Mouse (Mus musculus) T-helper 1 cell (primary cell): ENCODE data around the gene Rhno1.
"Not testable (repeated sequence)": the region's sequence is repeated elsewhere in the genome, so short reads cannot be mapped to it uniquely, and the experiment has no call there.

ENCODE experiments used
- in situ Hi-C: fragments of 300-600 bp; cut with MboI, MseI; formaldehyde crosslinking; loops from one replicate; pipeline ENCODE4 v1.15.1; 2025; ENCODE audit warnings: high pct_unique_total_duplicates

The Rhno1 gene

GRCm38 (mm10) chr6:128362381-128363006, at the start of gene Rhno1, which contains the start of gene Foxm1:
Gene Rhno1, minus strand, starts transcription at chr6:128362911.
Gene Foxm1, plus strand, starts transcription at chr6:128362967.
- in situ Hi-C loops, result no loop called here

- in situ Hi-C loops, result no loop called here
Observed at GRCm38 (mm10) chr6:128411115-128411514, 48.4 kb upstream of the Rhno1 start.

- in situ Hi-C loops, result no loop called here
Observed at GRCm38 (mm10) chr6:128410305-128410704, 47.6 kb upstream of the Rhno1 start.

GRCm38 (mm10) chr6:128408544-128409125, 45.9 kb upstream of the Rhno1 start:
- in situ Hi-C loops, result loop anchor here (5.0 kb wide), 1 partner anchor 81 kb away; no protein-coding TSS in a partner anchor

GRCm38 (mm10) chr6:128404708-128405107, 42.0 kb upstream of the Rhno1 start:
- in situ Hi-C loops, result loop anchor here (5.0 kb wide), 1 partner anchor 77 kb away; no protein-coding TSS in a partner anchor

GRCm38 (mm10) chr6:128399421-128400185, 36.9 kb upstream of the Rhno1 start:
- in situ Hi-C loops, result no loop called here

GRCm38 (mm10) chr6:128398996-128399395, 36.3 kb upstream of the Rhno1 start, which contains the start of gene Nrip2:
Gene Nrip2, plus strand, starts transcription at chr6:128399296.
- in situ Hi-C loops, result no loop called here

GRCm38 (mm10) chr6:128397574-128398261, 35.0 kb upstream of the Rhno1 start:
- in situ Hi-C loops, result no loop called here

- in situ Hi-C loops, result no loop called here
Observed at GRCm38 (mm10) chr6:128390683-128391082, 28.0 kb upstream of the Rhno1 start.

- in situ Hi-C loops, result no loop called here
Observed at GRCm38 (mm10) chr6:128389185-128389584, 26.5 kb upstream of the Rhno1 start.

- in situ Hi-C loops, result no loop called here
Observed at GRCm38 (mm10) chr6:128385026-128385425, 22.3 kb upstream of the Rhno1 start.

- in situ Hi-C loops, result no loop called here
Observed at GRCm38 (mm10) chr6:128383752-128384151, 21.0 kb upstream of the Rhno1 start.

- in situ Hi-C loops, result no loop called here
Observed at GRCm38 (mm10) chr6:128381254-128381653, 18.5 kb upstream of the Rhno1 start.

GRCm38 (mm10) chr6:128380594-128381167, 18.0 kb upstream of the Rhno1 start:
- in situ Hi-C loops, result not testable (repeated sequence)

- in situ Hi-C loops, result loop anchor here (10.0 kb wide), 1 partner anchor 1105 kb away; no protein-coding TSS in a partner anchor
Observed at GRCm38 (mm10) chr6:128379636-128380035, 16.9 kb upstream of the Rhno1 start.

GRCm38 (mm10) chr6:128376371-128377085, 13.8 kb upstream of the Rhno1 start:
- in situ Hi-C loops, result loop anchor here (10.0 kb wide), 1 partner anchor 1102 kb away; no protein-coding TSS in a partner anchor

- in situ Hi-C loops, result loop anchor here (10.0 kb wide), 1 partner anchor 1100 kb away; no protein-coding TSS in a partner anchor
Observed at GRCm38 (mm10) chr6:128375192-128375591, 12.5 kb upstream of the Rhno1 start, which contains the start of the genes Tex52 and Gm44596. Gene Tex52, plus strand, starts transcription at chr6:128375456. Gene Gm44596, plus strand, starts transcription at chr6:128375503.

GRCm38 (mm10) chr6:128370040-128370439, 7.3 kb upstream of the Rhno1 start:
- in situ Hi-C loops, result loop anchor here (10.0 kb wide), 1 partner anchor 1095 kb away; no protein-coding TSS in a partner anchor

- in situ Hi-C loops, result no loop called here
Observed at GRCm38 (mm10) chr6:128366466-128366865, 3.8 kb upstream of the Rhno1 start.

- in situ Hi-C loops, result no loop called here
Observed at GRCm38 (mm10) chr6:128364721-128365120, 2.0 kb upstream of the Rhno1 start.
